Mouse (Mus musculus): ENCODE measurements at regions not wholly inside any gene's neighbourhood (a gene's known extent, or its start where the extent isn't known, plus 50 kb on each side); places are given as distances from the start of the nearest gene placed in this dataset.

GRCm38 (mm10) chr8:77870264-77870663, 146.0 kb upstream of the Ednra start:
- no peak for DNase-seq

- no peak for DNase-seq
Measured at GRCm38 (mm10) chr8:77872771-77873170, 148.5 kb upstream of the Ednra start.

GRCm38 (mm10) chr8:77919776-77920175, 195.5 kb upstream of the Ednra start:
- DNase-seq, result no peak

GRCm38 (mm10) chr8:77921868-77922267, 197.6 kb upstream of the Ednra start:
- no peak for DNase-seq

GRCm38 (mm10) chr8:77947702-77948101, 223.4 kb upstream of the Ednra start:
- DNase-seq, result no peak

- no peak for DNase-seq
Measured at GRCm38 (mm10) chr8:77949640-77950039, 225.4 kb upstream of the Ednra start.

GRCm38 (mm10) chr8:77958814-77959372, 234.6 kb upstream of the Ednra start:
- no peak for DNase-seq

- DNase-seq, result peak; percentile 52
Measured at GRCm38 (mm10) chr8:77963102-77963698, 238.9 kb upstream of the Ednra start.

- no peak for DNase-seq
Measured at GRCm38 (mm10) chr8:77970378-77970777, 242.7 kb upstream of the Ttc29 start.

GRCm38 (mm10) chr8:77973714-77974113, 239.4 kb upstream of the Ttc29 start:
- DNase-seq, result peak; percentile 75

GRCm38 (mm10) chr8:77979106-77979505, 234.0 kb upstream of the Ttc29 start:
- DNase-seq, result peak; percentile 41

GRCm38 (mm10) chr8:77980701-77981100, 232.4 kb upstream of the Ttc29 start:
- no peak for DNase-seq

- DNase-seq, result no peak
Measured at GRCm38 (mm10) chr8:77982031-77982430, 231.1 kb upstream of the Ttc29 start.

GRCm38 (mm10) chr8:77983476-77983875, 229.6 kb upstream of the Ttc29 start:
- DNase-seq, result no peak

GRCm38 (mm10) chr8:77987237-77987636, 225.9 kb upstream of the Ttc29 start:
- no peak for DNase-seq

GRCm38 (mm10) chr8:77988291-77989056, 224.6 kb upstream of the Ttc29 start:
- DNase-seq, result no peak

- no peak for DNase-seq
Measured at GRCm38 (mm10) chr8:77991050-77991449, 222.0 kb upstream of the Ttc29 start.

GRCm38 (mm10) chr8:78000303-78000702, 212.8 kb upstream of the Ttc29 start:
- no peak for DNase-seq

- DNase-seq, result no peak
Measured at GRCm38 (mm10) chr8:78001656-78002055, 211.4 kb upstream of the Ttc29 start.

GRCm38 (mm10) chr8:78002071-78002470, 211.0 kb upstream of the Ttc29 start:
- no peak for DNase-seq

GRCm38 (mm10) chr8:78003888-78004543, 209.1 kb upstream of the Ttc29 start:
- DNase-seq, result peak; percentile 80

- DNase-seq, result no peak
Measured at GRCm38 (mm10) chr8:78004891-78005290, 208.2 kb upstream of the Ttc29 start.

GRCm38 (mm10) chr8:78013101-78013500, 200.0 kb upstream of the Ttc29 start:
- no peak for DNase-seq
